Mouse (Mus musculus) kidney, adult 2 months (tissue): ENCODE measurements at regions not wholly inside any gene's neighbourhood (a gene's known extent, or its start where the extent isn't known, plus 50 kb on each side); places are given as distances from the start of the nearest gene placed in this dataset.

Experiments
- CTCF ChIP-seq: fragments of 200-500 bp; conservative IDR thresholded peaks from 2 replicates; pipeline ENCODE4 v1.5.1; 2011; ENCODE audit warnings: low read depth, mild to moderate bottlenecking, control low read depth, low read length, moderate library complexity, mixed read lengths; ENCODE audit not compliant: insufficient read depth, insufficient read length
- POLR2A ChIP-seq: fragments of 200-500 bp; IDR thresholded peaks from one replicate; pipeline ENCODE4 v1.6.1; 2011; ENCODE audit warnings: low read depth, low read length, control low read depth

DNA sequence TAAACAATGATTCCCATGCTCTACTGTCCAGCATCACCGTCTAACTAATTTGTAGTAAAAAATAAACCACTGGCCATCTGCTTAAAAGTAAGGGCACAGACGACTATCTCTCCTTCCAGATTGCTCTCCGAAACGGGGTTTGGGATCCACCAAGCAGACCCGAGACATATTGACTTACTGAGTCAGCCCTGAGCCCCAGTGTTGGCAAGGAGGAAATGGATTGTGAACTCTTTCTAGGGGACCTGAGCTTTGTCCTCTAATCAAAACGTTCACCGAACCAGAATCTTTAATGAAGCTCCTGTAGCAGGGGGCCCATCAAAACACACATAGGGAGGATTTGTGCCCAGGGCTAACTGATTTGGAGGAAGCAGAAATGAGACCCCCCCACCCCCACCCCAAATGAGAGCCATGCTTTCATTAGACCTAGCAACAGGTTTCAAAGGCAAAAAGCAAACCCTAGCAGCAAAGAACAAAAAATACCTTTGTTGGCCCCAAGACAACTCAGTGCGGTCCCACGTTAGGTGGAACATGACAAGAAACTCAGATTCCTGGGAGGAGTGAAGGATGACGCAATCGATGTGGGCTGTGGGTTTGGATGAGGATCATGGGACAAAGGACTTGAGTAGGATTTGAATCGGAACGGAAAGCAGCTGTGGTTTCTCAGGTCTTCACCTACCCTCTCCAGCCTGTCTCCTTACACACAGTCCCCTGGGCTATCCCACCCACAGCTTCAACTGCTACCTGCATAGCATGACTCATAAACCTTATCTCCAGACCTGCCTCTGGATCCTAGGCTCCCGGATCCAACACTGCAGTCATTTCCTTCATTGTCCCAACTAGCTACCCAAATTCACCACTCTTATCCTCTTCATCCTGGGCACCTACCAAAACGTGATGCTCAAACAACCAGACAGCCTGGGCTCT lies 62.2 kb upstream of the Rreb1 start:
- no peak for TF ChIP-seq CTCF
- no peak for TF ChIP-seq POLR2A
